Mouse (Mus musculus): Measurements from ENCODE around the gene Casp6. TPM values are rescaled to one million over a fixed set of nuclear protein-coding genes. Genes with fewer than 3 reads are reported as not detected.

Casp6 gene
- 35.0 and 40.7 TPM in 2 replicates for total RNA-seq (2014; fragmentation: Nextera tagmentation)
- 12.5 and 23.8 TPM in 2 replicates for total RNA-seq (2017)

- peak; percentile 87 for ATAC-seq (replicated peaks; ENCODE audit: low FRiP score, low TSS enrichment, poor library complexity, severe bottlenecking)
Observed at GRCm38 (mm10) chr3:129901271-129901809, at the start of gene Casp6. Gene Casp6 (plus strand): TSS chr3:129901425.

- no peak for ATAC-seq (replicated peaks; ENCODE audit: low FRiP score, low TSS enrichment, poor library complexity, severe bottlenecking)
Observed at GRCm38 (mm10) chr3:129862592-129862991, 38.6 kb upstream of the Casp6 start.

- ATAC-seq (replicated peaks; ENCODE audit: low FRiP score, low TSS enrichment, poor library complexity, severe bottlenecking): peak; percentile 99
Observed at GRCm38 (mm10) chr3:129863698-129864097, 37.5 kb upstream of the Casp6 start.

GRCm38 (mm10) chr3:129877327-129877726, 23.9 kb upstream of the Casp6 start:
- ATAC-seq (replicated peaks; ENCODE audit: low FRiP score, low TSS enrichment, poor library complexity, severe bottlenecking): no peak

- peak; percentile 64 for ATAC-seq (replicated peaks; ENCODE audit: low FRiP score, low TSS enrichment, poor library complexity, severe bottlenecking)
Observed at GRCm38 (mm10) chr3:129878405-129879021, 22.7 kb upstream of the Casp6 start, which contains the start of gene Pla2g12a. Gene Pla2g12a (plus strand): TSS chr3:129878606.

- peak; percentile 31 for ATAC-seq (replicated peaks; ENCODE audit: low FRiP score, low TSS enrichment, poor library complexity, severe bottlenecking)
Observed at GRCm38 (mm10) chr3:129879131-129879757, 22.0 kb upstream of the Casp6 start.

- ATAC-seq (replicated peaks; ENCODE audit: low FRiP score, low TSS enrichment, poor library complexity, severe bottlenecking): no peak
Observed at GRCm38 (mm10) chr3:129879913-129880312, 21.3 kb upstream of the Casp6 start.

- ATAC-seq (replicated peaks; ENCODE audit: low FRiP score, low TSS enrichment, poor library complexity, severe bottlenecking): peak; percentile 80
Observed at GRCm38 (mm10) chr3:129880925-129881593, 20.2 kb upstream of the Casp6 start.

- peak; percentile 51 for ATAC-seq (replicated peaks; ENCODE audit: low FRiP score, low TSS enrichment, poor library complexity, severe bottlenecking)
Observed at GRCm38 (mm10) chr3:129885577-129885976, 15.6 kb upstream of the Casp6 start.

GRCm38 (mm10) chr3:129886430-129886829, 14.8 kb upstream of the Casp6 start:
- ATAC-seq (replicated peaks; ENCODE audit: low FRiP score, low TSS enrichment, poor library complexity, severe bottlenecking): no peak

- no peak for ATAC-seq (replicated peaks; ENCODE audit: low FRiP score, low TSS enrichment, poor library complexity, severe bottlenecking)
Observed at GRCm38 (mm10) chr3:129887779-129888517, 13.3 kb upstream of the Casp6 start.

GRCm38 (mm10) chr3:129892003-129892402, 9.2 kb upstream of the Casp6 start:
- ATAC-seq (replicated peaks; ENCODE audit: low FRiP score, low TSS enrichment, poor library complexity, severe bottlenecking): no peak

GRCm38 (mm10) chr3:129893143-129893542, 8.1 kb upstream of the Casp6 start:
- no peak for ATAC-seq (replicated peaks; ENCODE audit: low FRiP score, low TSS enrichment, poor library complexity, severe bottlenecking)

GRCm38 (mm10) chr3:129896591-129896990, 4.6 kb upstream of the Casp6 start:
- ATAC-seq (replicated peaks; ENCODE audit: low FRiP score, low TSS enrichment, poor library complexity, severe bottlenecking): no peak

- 0 out of 2 replicates have a peak, but pooled peaks have one; percentile 25 for ATAC-seq (replicated peaks; ENCODE audit: low FRiP score, low TSS enrichment, poor library complexity, severe bottlenecking)
Observed at GRCm38 (mm10) chr3:129898886-129899285, 2.3 kb upstream of the Casp6 start.

- no peak for ATAC-seq (replicated peaks; ENCODE audit: low FRiP score, low TSS enrichment, poor library complexity, severe bottlenecking)
Observed at GRCm38 (mm10) chr3:129903369-129903768, 2.1 kb downstream of the Casp6 start.

GRCm38 (mm10) chr3:129903866-129904265, 2.6 kb downstream of the Casp6 start:
- ATAC-seq (replicated peaks; ENCODE audit: low FRiP score, low TSS enrichment, poor library complexity, severe bottlenecking): no peak

GRCm38 (mm10) chr3:129904381-129905132, 3.3 kb downstream of the Casp6 start:
- peak; percentile 15; the same call in 1 of the 2 replicates for ATAC-seq (replicated peaks; ENCODE audit: low FRiP score, low TSS enrichment, poor library complexity, severe bottlenecking)

- no peak for ATAC-seq (replicated peaks; ENCODE audit: low FRiP score, low TSS enrichment, poor library complexity, severe bottlenecking)
Observed at GRCm38 (mm10) chr3:129912025-129912424, 10.8 kb downstream of the Casp6 start.

All from megakaryocyte-erythroid progenitor cell, adult 5-6 weeks (primary cell).